Mouse (Mus musculus) liver, embryonic 14.5 days (tissue): Measurements from ENCODE around the gene Slc26a9.

Experiments
- CTCF ChIP-seq: IDR thresholded peaks from 2 replicates; pipeline ENCODE4 v1.5.1; 2016; ENCODE audit warnings: antibody characterized with exemption, low read depth, control low read depth
- EP300 ChIP-seq: IDR thresholded peaks from 2 replicates; pipeline ENCODE4 v1.6.1; 2016; ENCODE audit warnings: antibody characterized with exemption, low read depth

- TF ChIP-seq CTCF (no peak), EP300 (no peak)
Measured at GRCm38 (mm10) chr1:131794591-131794990, 50.8 kb downstream of the Slc26a9 start.
